Mouse (Mus musculus) E14TG2a.4 (cell line): ENCODE measurements around the gene Majin.

Experiments used
- H3K27me3 ChIP-seq: 2 replicates; pipeline ENCODE4 v1.6.1; 2014; ENCODE audit warnings: low read length, control low read depth; ENCODE audit not compliant: insufficient read depth
- H3K36me3 ChIP-seq: 2 replicates; pipeline ENCODE4 v1.6.1; 2014; ENCODE audit warnings: low read length, control low read depth; ENCODE audit not compliant: insufficient read depth
- H3K4me1 ChIP-seq: replicated peaks from 2 replicates; pipeline ENCODE4 v1.6.1; 2014; ENCODE audit warnings: low read depth, low read length, control low read depth
- H3K4me3 ChIP-seq: replicated peaks from 2 replicates; pipeline ENCODE4 v1.5.1; 2014; ENCODE audit warnings: mild to moderate bottlenecking, low read length
- H3K9me3 ChIP-seq: 2 replicates; pipeline ENCODE4 v1.6.1; 2014; ENCODE audit warnings: low read length, control low read depth
- CTCF ChIP-seq: conservative IDR thresholded peaks from 2 replicates; pipeline ENCODE4 v1.5.1; 2014; ENCODE audit warnings: low read length
- NANOG ChIP-seq: IDR thresholded peaks from 2 replicates; pipeline ENCODE4 v1.6.1; 2014; ENCODE audit warnings: borderline replicate concordance, low read length, mixed read lengths
- POU5F1 ChIP-seq: IDR thresholded peaks from 2 replicates; pipeline ENCODE4 v1.6.1; 2014; ENCODE audit warnings: low read length, borderline replicate concordance

Majin gene

DNA sequence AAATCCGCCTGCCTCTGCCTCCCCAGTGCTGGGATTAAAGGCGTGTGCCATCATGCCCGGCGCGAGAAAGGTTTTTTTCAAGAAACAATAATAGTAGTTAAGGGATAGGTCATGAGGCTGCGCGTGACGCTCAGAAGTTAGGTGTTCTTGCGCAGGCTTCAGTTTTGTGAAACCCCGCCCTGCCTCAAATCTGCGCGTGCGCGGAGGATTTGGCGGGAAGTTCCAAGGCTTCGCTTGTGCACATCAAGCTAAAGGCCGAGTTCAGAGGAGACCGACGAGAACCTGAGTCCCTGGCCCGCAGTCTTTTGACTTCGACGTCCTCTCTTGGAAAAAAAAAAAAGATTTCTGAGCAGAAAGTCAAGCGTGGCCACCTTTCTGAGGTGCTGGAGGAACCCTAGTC lies at the start of gene Majin:
Majin (plus strand) TSS at position 258 of the 400 bp plus-strand sequence.
- Histone ChIP-seq H3K4me3 (peak within 1 kb of the TSS; percentile 59; the same call in 1 of the 2 replicates), H3K27me3 (peaks cover 40% of the 10 kb centered on the region), H3K36me3 (no peaks in the 10 kb centered on the region), H3K9me3 (no peaks in the 10 kb centered on the region; the same call in 1 of the 2 replicates), H3K4me1 (peaks cover 12% of the 10 kb centered on the region)
- TF ChIP-seq POU5F1, result no peak
- no peak for TF ChIP-seq NANOG
- no peak for TF ChIP-seq CTCF

DNA sequence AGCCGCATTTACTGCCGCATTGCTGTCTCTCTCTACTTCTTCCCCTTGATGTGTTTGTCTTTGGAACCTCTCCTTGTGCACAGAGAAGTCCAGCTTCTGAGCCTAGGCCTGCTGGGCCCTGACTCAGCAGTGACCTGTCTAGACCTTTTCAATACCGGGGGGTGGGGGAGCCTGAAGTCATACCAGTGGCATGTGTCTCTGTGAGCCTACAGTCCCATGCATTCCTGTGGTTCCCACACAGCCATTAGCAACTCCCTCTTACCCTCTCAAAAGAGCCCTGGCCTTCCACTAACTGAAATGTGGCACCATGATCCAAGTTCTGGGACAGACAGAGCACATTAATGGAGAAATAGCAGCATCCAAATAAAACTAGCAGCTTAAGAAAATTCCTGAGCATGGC lies 47.8 kb upstream of the Majin start:
- Histone ChIP-seq H3K4me1 (peaks cover 33% of the 10 kb centered on the region), H3K4me3 (no peak overlapping the region), H3K9me3 (no peaks in the 10 kb centered on the region), H3K36me3 (peaks cover 61% of the 10 kb centered on the region), H3K27me3 (no peaks in the 10 kb centered on the region)
- TF ChIP-seq POU5F1 (no peak), NANOG (no peak), CTCF (no peak)

DNA sequence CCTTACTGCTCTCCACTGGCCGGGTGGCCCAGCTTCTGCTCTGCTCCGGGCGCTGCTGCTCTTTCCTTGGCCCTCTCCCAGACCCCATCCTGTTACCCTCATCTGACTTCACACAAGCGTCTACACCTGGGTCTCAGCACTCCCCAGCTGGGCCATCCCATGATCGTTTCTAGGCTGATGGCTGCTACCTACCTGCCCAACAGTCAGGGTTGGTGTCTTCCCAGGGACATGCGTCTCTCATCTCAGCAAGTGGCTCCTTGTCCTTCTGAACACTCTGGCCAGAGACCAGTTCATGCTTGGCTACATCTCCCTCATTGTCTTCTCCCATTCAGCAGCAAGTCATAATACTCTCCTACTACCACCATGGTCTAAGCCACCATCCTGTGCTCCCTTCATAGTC lies 44.5 kb upstream of the Majin start:
- peaks cover 47% of the 10 kb centered on the region for H3K36me3 ChIP-seq
- no peak for TF ChIP-seq POU5F1
- no peak for TF ChIP-seq CTCF
- TF ChIP-seq NANOG, result no peak
- peaks cover 36% of the 10 kb centered on the region for H3K4me1 ChIP-seq
- peak overlapping the region; percentile 87 for H3K4me3 ChIP-seq
- H3K9me3 ChIP-seq, result no peaks in the 10 kb centered on the region
- H3K27me3 ChIP-seq, result no peaks in the 10 kb centered on the region

DNA sequence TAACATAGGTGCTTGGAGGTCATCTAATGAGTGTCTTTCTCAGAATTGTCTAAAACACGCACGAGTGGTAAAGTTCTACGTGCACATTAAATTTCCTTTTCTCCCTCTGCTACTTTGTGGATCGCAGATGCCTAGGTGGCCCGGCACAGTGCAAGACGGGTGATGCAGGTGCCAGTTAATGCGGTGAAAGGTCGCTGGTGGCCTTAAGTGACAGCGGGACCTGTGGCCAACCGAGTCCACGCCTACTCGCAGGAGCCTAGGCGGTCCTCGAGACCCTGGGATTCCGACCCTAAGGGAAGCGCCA lies 43.9 kb upstream of the Majin start:
- Histone ChIP-seq H3K4me3 (peak overlapping the region; percentile 87), H3K27me3 (no peaks in the 10 kb centered on the region), H3K36me3 (peaks cover 41% of the 10 kb centered on the region), H3K9me3 (no peaks in the 10 kb centered on the region), H3K4me1 (peaks cover 36% of the 10 kb centered on the region)
- TF ChIP-seq CTCF (no peak), POU5F1 (no peak), NANOG (no peak)

DNA sequence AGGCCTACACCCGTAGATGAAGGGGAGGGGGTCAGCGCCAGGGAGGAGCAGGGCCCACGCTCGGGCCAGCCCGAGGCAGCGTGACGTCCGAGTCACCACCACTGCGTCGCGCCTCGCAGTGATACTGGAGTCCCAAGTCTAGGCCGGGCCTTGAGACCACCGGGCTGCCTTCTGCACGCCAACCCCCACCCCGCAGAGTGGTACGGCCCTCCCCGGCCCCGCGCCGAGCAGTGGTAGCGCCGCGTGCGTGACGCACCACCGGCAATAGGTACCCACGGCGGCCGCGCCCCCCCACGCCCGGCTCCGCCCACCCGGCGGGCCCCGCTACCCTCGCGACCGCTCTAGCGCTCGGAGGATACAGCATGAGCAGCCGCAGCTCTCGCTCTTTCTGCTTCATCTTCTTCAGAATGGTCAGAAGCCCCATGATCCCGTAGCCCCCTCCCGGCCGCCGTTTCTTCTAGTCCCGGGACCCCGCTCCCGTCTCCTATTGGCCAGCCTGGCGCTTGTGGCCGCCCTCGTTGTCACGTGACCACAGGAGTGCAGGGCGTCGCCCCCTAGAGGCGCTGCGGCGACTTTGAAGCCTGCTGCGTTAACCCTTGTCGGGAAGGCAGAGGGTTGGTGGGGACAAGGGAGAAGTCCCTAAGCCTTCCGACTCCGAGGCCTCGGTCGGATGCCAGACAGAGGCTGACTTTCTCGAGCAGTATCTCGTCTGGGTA lies 43.4 kb upstream of the Majin start, which contains the start of gene Batf2:
Batf2 (plus strand) TSS at position 306 of the 716 bp plus-strand sequence.
- Histone ChIP-seq H3K4me3 (peak within 1 kb of the TSS; percentile 87), H3K9me3 (no peaks in the 10 kb centered on the region), H3K4me1 (peaks cover 36% of the 10 kb centered on the region), H3K27me3 (no peaks in the 10 kb centered on the region), H3K36me3 (peaks cover 36% of the 10 kb centered on the region)
- no peak for TF ChIP-seq POU5F1
- no peak for TF ChIP-seq CTCF
- no peak for TF ChIP-seq NANOG

DNA sequence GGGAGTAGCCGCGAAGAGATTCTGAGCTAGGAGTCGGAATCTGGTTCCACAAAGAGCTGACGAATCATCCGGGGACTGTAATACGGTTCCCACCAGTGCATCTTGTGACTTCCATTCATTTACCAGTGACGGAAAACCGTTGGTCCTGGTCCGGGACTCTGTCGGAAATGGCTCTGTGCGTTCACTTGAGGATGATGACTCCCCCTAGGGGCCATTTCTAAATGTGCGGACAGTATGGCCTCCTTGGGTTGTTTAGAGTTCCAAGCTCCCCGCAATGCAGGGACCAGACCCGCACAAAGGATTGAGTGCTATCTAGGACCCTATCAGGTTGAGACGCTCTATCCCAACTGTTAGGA lies 42.8 kb upstream of the Majin start, which contains the start of gene Arl2:
Arl2 (minus strand) TSS at position 155 of the 356 bp plus-strand sequence.
- peaks cover 30% of the 10 kb centered on the region for H3K36me3 ChIP-seq
- H3K4me3 ChIP-seq, result peak within 1 kb of the TSS; percentile 87
- no peaks in the 10 kb centered on the region for H3K27me3 ChIP-seq
- TF ChIP-seq CTCF (peak; percentile 62), NANOG (no peak)
- no peaks in the 10 kb centered on the region for H3K9me3 ChIP-seq
- H3K4me1 ChIP-seq, result peaks cover 36% of the 10 kb centered on the region

DNA sequence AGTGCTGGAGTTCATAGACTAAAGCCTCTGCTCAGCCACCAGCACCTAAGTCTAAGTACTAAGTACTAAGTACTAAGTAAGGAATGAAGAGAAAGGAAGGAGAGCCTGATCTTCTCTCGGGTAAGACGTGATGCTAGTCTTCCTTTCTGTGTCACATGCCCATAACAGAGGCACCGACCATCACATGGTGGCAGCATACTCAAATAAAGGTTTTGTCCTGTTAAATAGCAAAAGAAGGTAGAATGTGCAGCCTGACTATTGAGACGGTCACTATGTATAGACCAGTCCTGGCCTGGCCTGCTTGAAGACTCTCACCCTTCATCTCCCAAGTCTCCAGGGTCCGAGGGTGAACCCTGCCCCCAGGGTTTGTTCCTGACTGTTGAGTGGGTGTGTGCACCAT lies 39.3 kb upstream of the Majin start:
- Histone ChIP-seq H3K9me3 (no peaks in the 10 kb centered on the region), H3K4me1 (peaks cover 12% of the 10 kb centered on the region), H3K27me3 (peaks cover 3% of the 10 kb centered on the region; the same call in 1 of the 2 replicates), H3K4me3 (no peak overlapping the region), H3K36me3 (no peaks in the 10 kb centered on the region)
- no peak for TF ChIP-seq NANOG
- no peak for TF ChIP-seq POU5F1
- no peak for TF ChIP-seq CTCF

DNA sequence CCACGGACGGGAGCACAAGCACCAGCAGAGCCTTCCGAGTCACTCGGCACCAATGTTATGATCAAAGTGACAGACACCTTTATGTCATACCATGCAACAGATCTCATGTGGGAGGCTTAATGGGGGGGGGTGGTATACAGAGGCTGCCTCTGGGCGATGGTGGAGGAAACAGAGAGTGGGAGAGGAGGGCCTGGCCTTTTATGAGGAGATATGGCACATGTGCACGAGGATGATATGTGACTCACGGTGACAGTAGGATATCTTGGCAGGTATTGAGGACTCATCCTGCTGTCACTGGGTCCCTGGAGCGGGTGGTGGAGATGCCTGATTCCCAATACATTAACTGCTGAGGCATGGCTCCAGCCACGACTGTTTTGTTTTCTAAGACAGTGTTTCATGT lies 29.0 kb upstream of the Majin start:
- Histone ChIP-seq H3K27me3 (peaks cover 7% of the 10 kb centered on the region), H3K4me1 (peaks cover 5% of the 10 kb centered on the region), H3K4me3 (no peak overlapping the region), H3K36me3 (no peaks in the 10 kb centered on the region), H3K9me3 (no peaks in the 10 kb centered on the region)
- TF ChIP-seq CTCF (no peak), POU5F1 (no peak), NANOG (no peak)

DNA sequence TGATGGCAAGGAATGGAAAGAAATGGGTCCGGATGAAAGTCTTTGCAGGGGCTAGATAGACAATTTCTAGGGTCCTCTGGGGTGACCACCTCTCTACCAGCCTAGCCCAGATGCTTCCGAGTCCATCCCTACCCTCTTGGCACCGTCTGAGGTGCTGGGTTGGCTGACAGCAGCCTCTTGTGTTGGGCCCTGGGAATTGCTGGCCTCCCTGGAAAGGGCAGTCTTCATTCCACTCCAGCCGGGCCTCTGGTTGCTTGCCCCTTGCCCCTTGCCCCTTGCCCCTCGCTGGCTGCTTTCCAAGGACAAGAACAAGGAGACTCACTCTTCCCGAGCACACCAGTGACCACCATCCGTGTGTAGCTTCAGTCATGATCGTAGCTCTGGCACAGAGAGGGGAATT lies 27.8 kb upstream of the Majin start:
- Histone ChIP-seq H3K9me3 (no peaks in the 10 kb centered on the region), H3K4me3 (no peak overlapping the region), H3K4me1 (peaks cover 5% of the 10 kb centered on the region), H3K36me3 (no peaks in the 10 kb centered on the region), H3K27me3 (peaks cover 3% of the 10 kb centered on the region)
- TF ChIP-seq NANOG, result no peak
- no peak for TF ChIP-seq CTCF
- TF ChIP-seq POU5F1, result no peak
